Mouse (Mus musculus): ENCODE data around the gene Aox1.

- no peak for TF ChIP-seq POLR2A (IDR thresholded peaks at IDR 0.05; ENCODE audit: extremely low read depth, insufficient read depth, low read length)
- TF ChIP-seq CTCF (IDR thresholded peaks at IDR 0.05; ENCODE audit: extremely low read depth, insufficient read depth, low read length): no peak
These were observed 32.4 kb downstream of the Aox1 start for GRCm38 (mm10) chr1:58062131-58062530.
